Mouse (Mus musculus) embryonic facial prominence, embryonic 13.5 days (tissue): ENCODE results near the gene Ncbp3. TPM values are rescaled to one million over a fixed set of nuclear protein-coding genes. Genes with fewer than 3 reads are reported as not detected.

Experiments
- ATAC-seq: fragments of 200-750 bp; cut with Nextera tagmentation; 2 replicates; pipeline ENCODE4 v1.8.0; 2017; ENCODE audit warnings: low read depth; ENCODE audit not compliant: insufficient number of reproducible peaks, insufficient read depth, low FRiP score, low TSS enrichment
- H3K27ac ChIP-seq: fragments of 300-500 bp; sonication (generic); 2 replicates; pipeline ENCODE4 v1.5.1; 2015; ENCODE audit warnings: moderate library complexity, mild to moderate bottlenecking, inconsistent platforms
- H3K27me3 ChIP-seq: fragments of 300-500 bp; sonication (generic); 2 replicates; pipeline ENCODE4 v1.6.1; 2015; ENCODE audit warnings: mild to moderate bottlenecking, inconsistent platforms
- H3K36me3 ChIP-seq: fragments of 300-500 bp; sonication (generic); 2 replicates; pipeline ENCODE4 v1.6.1; 2015; ENCODE audit warnings: mild to moderate bottlenecking, inconsistent platforms
- H3K4me1 ChIP-seq: fragments of 300-500 bp; sonication (generic); 2 replicates; pipeline ENCODE4 v1.6.1; 2015; ENCODE audit warnings: inconsistent platforms
- H3K4me2 ChIP-seq: fragments of 300-500 bp; sonication (generic); 2 replicates; pipeline ENCODE4 v1.6.1; 2015; ENCODE audit warnings: moderate library complexity, mild to moderate bottlenecking, inconsistent platforms
- H3K4me3 ChIP-seq: fragments of 300-500 bp; sonication (generic); 2 replicates; pipeline ENCODE4 v1.5.1; 2015; ENCODE audit warnings: mild to moderate bottlenecking, inconsistent platforms
- H3K9ac ChIP-seq: fragments of 300-500 bp; sonication (generic); 2 replicates; pipeline ENCODE4 v1.6.1; 2015; ENCODE audit warnings: mild to moderate bottlenecking, inconsistent platforms
- H3K9me3 ChIP-seq: fragments of 300-500 bp; sonication (generic); 2 replicates; pipeline ENCODE4 v1.6.1; 2016; ENCODE audit warnings: inconsistent platforms
- WGBS: fragments of 180-500 bp; shearing (Covaris S2); methylation state at CpG from one replicate; pipeline ENCODE4 v1.1.7; 2015; ENCODE audit warnings: mixed read lengths; 5-methylcytosine and 5-hydroxymethylcytosine counted together
- polyA plus RNA-seq: library from polyadenylated mRNA; unstranded; fragments of >200 nt; fragmentation: Nextera tagmentation; extraction: Ambion mirVana; gene quantifications from 2 replicates; pipeline ENCODE4 v1.2.1, GENCODE M21; 2015

Ncbp3 gene
- polyA plus RNA-seq, 1 experiment from 2014 or later, result 14.4 TPM

DNA sequence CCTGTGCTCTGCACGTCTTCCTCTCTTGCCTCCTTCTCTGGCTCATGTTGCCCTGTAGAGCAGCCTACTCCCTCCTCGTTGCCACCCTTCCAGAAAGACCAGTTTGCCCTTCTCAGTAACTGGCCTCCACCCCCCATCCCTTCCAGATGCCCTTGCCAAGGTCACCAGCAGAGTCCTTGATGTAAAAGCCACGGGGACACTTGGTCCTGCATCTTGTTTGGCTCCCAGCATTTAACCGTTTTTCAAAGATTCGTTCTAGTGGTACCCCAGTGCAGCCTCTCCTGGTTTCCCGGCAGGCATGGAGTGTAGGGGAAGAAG is 31.5 kb upstream of the Ncbp3 start:
- no peak overlapping the region for H3K4me2 ChIP-seq
- no peak overlapping the region for H3K27ac ChIP-seq
- H3K4me3 ChIP-seq, result no peak overlapping the region
- no peak for ATAC-seq
- 68% methylated on average over 6 of the region's 6 CpGs for WGBS
- peaks cover 14% of the 10 kb centered on the region for H3K4me1 ChIP-seq
- H3K36me3 ChIP-seq, result no peaks in the 10 kb centered on the region
- H3K27me3 ChIP-seq, result peaks cover 21% of the 10 kb centered on the region
- no peaks in the 10 kb centered on the region for H3K9me3 ChIP-seq
- H3K9ac ChIP-seq, result no peak overlapping the region

DNA sequence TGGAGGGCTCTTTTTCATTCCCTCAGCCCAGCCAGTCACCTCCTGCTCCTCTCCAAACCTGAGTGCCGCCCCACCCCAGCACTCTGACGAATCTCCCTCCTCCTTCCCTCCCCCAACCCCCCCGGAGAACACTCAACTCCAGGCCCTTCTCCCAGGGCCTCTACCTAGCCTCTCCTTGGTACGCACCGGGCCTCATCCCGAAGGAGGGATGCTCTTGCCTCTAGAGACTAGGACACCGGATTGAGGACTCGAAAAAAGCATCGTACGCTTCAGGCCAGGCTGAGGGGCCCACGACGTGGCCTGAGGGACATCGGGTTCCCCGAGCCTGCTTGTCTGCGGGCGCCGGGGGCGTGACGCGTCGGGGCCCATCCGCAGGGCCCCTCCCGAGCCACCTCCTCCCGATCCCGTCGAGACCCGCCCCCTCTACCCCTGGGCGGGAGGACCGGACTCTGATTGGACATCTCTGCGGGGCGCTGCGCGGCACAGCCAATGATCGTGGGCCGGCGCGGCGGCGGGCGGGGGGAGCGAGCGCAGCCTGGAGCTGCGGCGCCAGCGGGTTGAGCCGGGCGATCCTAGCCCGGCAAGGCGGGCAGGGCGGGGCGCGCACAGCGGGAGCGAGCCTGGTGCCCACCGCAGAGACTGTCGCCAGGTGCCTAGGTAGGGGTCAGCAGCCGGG is 29.0 kb upstream of the Ncbp3 start, which contains the start of gene Camkk1:
Gene Camkk1, plus strand, starts transcription at position 538 of the 676 bp plus-strand sequence.
- peak within 1 kb of the TSS; percentile 96 for H3K4me2 ChIP-seq
- H3K9me3 ChIP-seq, result no peaks in the 10 kb centered on the region
- H3K4me3 ChIP-seq, result peak within 1 kb of the TSS; percentile 71
- under 1% methylated on average over 57 of the region's 57 CpGs for WGBS
- H3K36me3 ChIP-seq, result no peaks in the 10 kb centered on the region
- H3K9ac ChIP-seq, result peak within 1 kb of the TSS; percentile 73
- peak; percentile 95 for ATAC-seq
- H3K27ac ChIP-seq, result no peak within 1 kb of the TSS
- H3K27me3 ChIP-seq, result peaks cover 30% of the 10 kb centered on the region
- peaks cover 14% of the 10 kb centered on the region for H3K4me1 ChIP-seq

- WGBS, result 1% methylated on average over 46 of the region's 46 CpGs
- H3K9ac ChIP-seq, result peak overlapping the region; percentile 73
- H3K27ac ChIP-seq, result no peak overlapping the region
- H3K36me3 ChIP-seq, result no peaks in the 10 kb centered on the region
- ATAC-seq, result peak; percentile 38
- H3K4me3 ChIP-seq, result peak overlapping the region; percentile 71
- peaks cover 14% of the 10 kb centered on the region for H3K4me1 ChIP-seq
- peak overlapping the region; percentile 96 for H3K4me2 ChIP-seq
- H3K27me3 ChIP-seq, result peaks cover 30% of the 10 kb centered on the region
- no peaks in the 10 kb centered on the region for H3K9me3 ChIP-seq
Measured at GRCm38 (mm10) chr11:73019147-73019795, 28.3 kb upstream of the Ncbp3 start.

DNA sequence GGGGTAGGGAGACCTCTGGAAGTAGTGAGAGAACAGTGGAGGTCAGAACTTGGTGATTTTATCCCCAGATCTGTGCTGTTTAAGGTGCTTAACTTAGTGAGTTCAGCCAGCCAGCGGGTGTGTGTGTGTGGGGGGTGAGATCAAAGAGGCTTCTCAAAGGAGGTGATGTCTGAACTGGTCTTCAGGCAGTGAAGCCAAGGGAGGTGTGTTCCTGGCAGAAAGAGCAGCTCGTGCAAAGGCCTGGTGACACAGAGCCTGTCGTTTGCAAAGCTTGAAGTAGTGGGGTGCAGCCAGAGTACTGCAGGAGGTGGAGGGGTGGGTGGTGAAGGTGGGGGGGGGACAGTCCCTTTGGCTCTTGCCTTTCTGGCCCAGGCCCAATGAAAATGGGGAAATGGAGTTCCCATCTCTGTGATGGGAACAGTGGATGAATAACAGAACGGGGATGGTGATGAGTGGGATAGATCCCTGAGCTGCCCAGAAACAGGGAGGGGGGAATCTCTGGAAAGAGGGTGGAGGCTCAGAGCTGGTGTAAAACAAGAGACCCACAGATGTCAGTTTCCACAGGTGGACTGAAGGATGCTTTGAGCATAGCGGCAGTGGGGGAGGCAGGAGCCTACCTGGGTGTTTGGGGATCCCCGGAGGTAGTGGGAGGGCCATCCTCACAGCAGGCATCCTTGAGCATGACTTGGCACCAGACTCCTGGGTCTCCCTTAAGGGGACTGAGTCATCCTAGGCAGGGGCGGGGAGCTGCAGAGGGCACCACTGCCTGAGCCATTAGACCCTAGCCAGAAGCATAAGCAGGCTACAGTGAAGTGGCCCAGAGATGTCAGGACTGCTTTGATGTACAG is 26.4 kb upstream of the Ncbp3 start:
- Histone ChIP-seq H3K36me3 (no peaks in the 10 kb centered on the region), H3K9ac (no peak overlapping the region), H3K9me3 (no peaks in the 10 kb centered on the region), H3K4me2 (no peak overlapping the region), H3K4me1 (peaks cover 14% of the 10 kb centered on the region), H3K27me3 (peaks cover 30% of the 10 kb centered on the region), H3K4me3 (no peak overlapping the region), H3K27ac (no peak overlapping the region)
- ATAC-seq, result no peak
- WGBS, result 48% methylated on average over 7 of the region's 7 CpGs

GRCm38 (mm10) chr11:73023099-73023498 is 24.5 kb upstream of the Ncbp3 start:
- no peak overlapping the region for H3K4me2 ChIP-seq
- 42% methylated on average over 9 of the region's 9 CpGs for WGBS
- 0 out of 2 replicates have a peak, but pooled peaks cover 1% of the 10 kb centered on the region for H3K36me3 ChIP-seq
- H3K27me3 ChIP-seq, result peaks cover 30% of the 10 kb centered on the region
- H3K4me3 ChIP-seq, result no peak overlapping the region
- H3K9me3 ChIP-seq, result no peaks in the 10 kb centered on the region
- no peak overlapping the region for H3K9ac ChIP-seq
- no peak overlapping the region for H3K27ac ChIP-seq
- peaks cover 12% of the 10 kb centered on the region for H3K4me1 ChIP-seq
- ATAC-seq, result no peak

DNA sequence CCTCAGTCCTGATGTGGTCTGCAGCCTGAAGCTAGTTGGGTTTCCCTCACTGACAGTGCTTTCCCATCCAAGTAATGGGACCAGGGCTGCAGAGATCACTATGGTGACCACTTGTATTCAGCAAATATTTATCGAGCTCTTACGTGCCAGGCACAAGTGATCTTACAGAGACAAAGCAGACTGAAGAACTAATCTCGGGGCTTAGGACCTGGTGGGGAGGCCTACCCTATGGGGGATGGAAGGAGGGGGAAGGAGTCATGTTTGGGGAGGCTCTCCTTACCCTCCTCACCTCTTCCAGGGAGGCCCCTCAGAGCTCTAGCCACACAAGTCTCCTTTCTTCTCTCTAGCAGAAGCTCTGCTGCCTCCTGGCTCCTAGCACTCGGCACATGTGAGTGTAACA is 23.8 kb upstream of the Ncbp3 start:
- H3K4me1 ChIP-seq, result peaks cover 9% of the 10 kb centered on the region
- 69% methylated on average over 4 of the region's 4 CpGs for WGBS
- H3K27me3 ChIP-seq, result peaks cover 30% of the 10 kb centered on the region
- H3K4me3 ChIP-seq, result no peak overlapping the region
- no peak overlapping the region for H3K9ac ChIP-seq
- no peak overlapping the region for H3K27ac ChIP-seq
- H3K9me3 ChIP-seq, result no peaks in the 10 kb centered on the region
- H3K36me3 ChIP-seq, result 0 out of 2 replicates have a peak, but pooled peaks cover 2% of the 10 kb centered on the region
- ATAC-seq, result no peak
- no peak overlapping the region for H3K4me2 ChIP-seq

GRCm38 (mm10) chr11:73024236-73024904 is 23.2 kb upstream of the Ncbp3 start:
- WGBS, result 44% methylated on average over 7 of the region's 7 CpGs
- ATAC-seq, result no peak

GRCm38 (mm10) chr11:73026961-73027360 is 20.6 kb upstream of the Ncbp3 start:
- Histone ChIP-seq H3K27ac (no peak overlapping the region), H3K4me2 (no peak overlapping the region), H3K9ac (no peak overlapping the region), H3K36me3 (0 out of 2 replicates have a peak, but pooled peaks cover 2% of the 10 kb centered on the region), H3K4me1 (peaks cover 8% of the 10 kb centered on the region; the same call in 1 of the 2 replicates), H3K4me3 (no peak overlapping the region), H3K27me3 (peaks cover under 1% of the 10 kb centered on the region; the same call in 1 of the 2 replicates), H3K9me3 (no peaks in the 10 kb centered on the region)
- ATAC-seq, result no peak
- WGBS, result 52% methylated on average over 8 of the region's 8 CpGs

More at GRCm38 (mm10) chr11:73024236-73024904, 23.2 kb upstream of the Ncbp3 start:
- Histone ChIP-seq H3K27me3 (peaks cover 26% of the 10 kb centered on the region), H3K4me2 (no peak overlapping the region), H3K36me3 (0 out of 2 replicates have a peak, but pooled peaks cover 2% of the 10 kb centered on the region), H3K27ac (no peak overlapping the region), H3K4me1 (peaks cover 7% of the 10 kb centered on the region), H3K9ac (no peak overlapping the region), H3K4me3 (no peak overlapping the region), H3K9me3 (no peaks in the 10 kb centered on the region)

GRCm38 (mm10) chr11:73030821-73031498 is 16.6 kb upstream of the Ncbp3 start:
- no peaks in the 10 kb centered on the region for H3K27me3 ChIP-seq
- H3K27ac ChIP-seq, result peak overlapping the region; percentile 70
- peak overlapping the region; percentile 72 for H3K4me2 ChIP-seq
- H3K9me3 ChIP-seq, result no peaks in the 10 kb centered on the region
- peak; percentile 87 for ATAC-seq
- 24% methylated on average over 20 of the region's 20 CpGs for WGBS
- 0 out of 2 replicates have a peak, but pooled peaks cover 6% of the 10 kb centered on the region for H3K36me3 ChIP-seq
- H3K4me1 ChIP-seq, result peaks cover 8% of the 10 kb centered on the region; the same call in 1 of the 2 replicates
- peak overlapping the region; percentile 69 for H3K9ac ChIP-seq
- H3K4me3 ChIP-seq, result peak overlapping the region; percentile 40

- no peak for ATAC-seq
- H3K4me1 ChIP-seq, result peaks cover 8% of the 10 kb centered on the region; the same call in 1 of the 2 replicates
- peak overlapping the region; percentile 72 for H3K4me2 ChIP-seq
- peak overlapping the region; percentile 69; the same call in 1 of the 2 replicates for H3K9ac ChIP-seq
- H3K9me3 ChIP-seq, result no peaks in the 10 kb centered on the region
- 80% methylated on average over 5 of the region's 5 CpGs for WGBS
- H3K27ac ChIP-seq, result peak overlapping the region; percentile 70
- 0 out of 2 replicates have a peak, but pooled peaks cover 7% of the 10 kb centered on the region for H3K36me3 ChIP-seq
- no peak overlapping the region for H3K4me3 ChIP-seq
- no peaks in the 10 kb centered on the region for H3K27me3 ChIP-seq
Measured at GRCm38 (mm10) chr11:73031536-73031935, 16.0 kb upstream of the Ncbp3 start.
